Mouse (Mus musculus) C2C12 (cell line): ENCODE results near the gene Tmem254c.
"Not testable (repeated sequence)": the region's sequence is repeated elsewhere in the genome, so short reads cannot be mapped to it uniquely, and the experiment has no call there.

Experiments
- CTCF ChIP-seq: IDR thresholded peaks from one replicate; pipeline ENCODE4 v1.5.1; 2011; ENCODE audit not compliant: control insufficient read depth, insufficient read depth, insufficient read length
- MAX ChIP-seq: IDR thresholded peaks from one replicate; pipeline ENCODE4 v1.6.1; 2011; ENCODE audit warnings: mild to moderate bottlenecking, control low read depth
- MYOD1 ChIP-seq: IDR thresholded peaks from one replicate; pipeline ENCODE4 v1.6.1; 2011; ENCODE audit warnings: low read depth; ENCODE audit not compliant: control insufficient read depth, insufficient read length

- TF ChIP-seq CTCF, MYOD1, MAX: not testable (repeated sequence)
Measured at GRCm38 (mm10) chr14:26021555-26021954, 45.6 kb downstream of the Tmem254c start.
